Mouse (Mus musculus): ENCODE results near the gene Bmi1. TPM values are rescaled to one million over a fixed set of nuclear protein-coding genes. Genes with fewer than 3 reads are reported as not detected.

Gene Bmi1
- polyA plus RNA-seq, 1 experiment from 2014 or later = 29.0 TPM

GRCm38 (mm10) chr2:18697591-18698244 lies 20.9 kb downstream of the Bmi1 start:
- no peak overlapping the region for H3K27ac ChIP-seq
- no peak for ATAC-seq (replicated peaks; ENCODE audit: low FRiP score)
- peaks cover 17% of the 10 kb centered on the region for H3K4me1 ChIP-seq
- H3K9me3 ChIP-seq (replicated peaks) = no peaks in the 10 kb centered on the region
- no peaks in the 10 kb centered on the region for H3K36me3 ChIP-seq
- WGBS = 1% methylated on average over 4 of the region's 4 CpGs
- H3K27me3 ChIP-seq = peaks cover 80% of the 10 kb centered on the region
- H3K4me2 ChIP-seq = no peak overlapping the region
- no peak overlapping the region for H3K9ac ChIP-seq
- H3K4me3 ChIP-seq (replicated peaks) = no peak overlapping the region

GRCm38 (mm10) chr2:18698663-18699385 lies 22.0 kb downstream of the Bmi1 start:
- no peaks in the 10 kb centered on the region for H3K9me3 ChIP-seq (replicated peaks)
- no peak overlapping the region for H3K9ac ChIP-seq
- peak overlapping the region; percentile 41 for H3K4me2 ChIP-seq
- WGBS = 1% methylated on average over 56 of the region's 56 CpGs
- no peaks in the 10 kb centered on the region for H3K36me3 ChIP-seq
- H3K4me3 ChIP-seq (replicated peaks) = peak overlapping the region; percentile 22
- H3K4me1 ChIP-seq = peaks cover 17% of the 10 kb centered on the region
- no peak; the same call in 1 of the 2 replicates for ATAC-seq (replicated peaks; ENCODE audit: low FRiP score)
- peaks cover 76% of the 10 kb centered on the region for H3K27me3 ChIP-seq
- no peak overlapping the region for H3K27ac ChIP-seq

- H3K4me3 ChIP-seq (replicated peaks) = no peak overlapping the region
- H3K4me2 ChIP-seq = peak overlapping the region; percentile 41; the same call in 1 of the 2 replicates
- ATAC-seq (replicated peaks; ENCODE audit: low FRiP score) = no peak
- H3K9me3 ChIP-seq (replicated peaks) = no peaks in the 10 kb centered on the region
- peaks cover 15% of the 10 kb centered on the region for H3K4me1 ChIP-seq
- H3K36me3 ChIP-seq = no peaks in the 10 kb centered on the region
- no peak overlapping the region for H3K27ac ChIP-seq
- no peak overlapping the region for H3K9ac ChIP-seq
- under 1% methylated on average over 11 of the region's 11 CpGs for WGBS
- H3K27me3 ChIP-seq = peaks cover 81% of the 10 kb centered on the region
These were observed 22.7 kb downstream of the Bmi1 start for GRCm38 (mm10) chr2:18699401-18699990.

GRCm38 (mm10) chr2:18710356-18710755 lies 33.5 kb downstream of the Bmi1 start:
- no peaks in the 10 kb centered on the region for H3K9me3 ChIP-seq (replicated peaks)
- H3K27me3 ChIP-seq = peaks cover 10% of the 10 kb centered on the region
- no peak overlapping the region for H3K4me3 ChIP-seq (replicated peaks)
- no peak overlapping the region for H3K4me2 ChIP-seq
- H3K27ac ChIP-seq = no peak overlapping the region
- no peak for ATAC-seq (replicated peaks; ENCODE audit: low FRiP score)
- H3K4me1 ChIP-seq = no peaks in the 10 kb centered on the region
- WGBS = 68% methylated on average over 3 of the region's 3 CpGs
- H3K36me3 ChIP-seq = no peaks in the 10 kb centered on the region
- no peak overlapping the region for H3K9ac ChIP-seq

GRCm38 (mm10) chr2:18713071-18713470 lies 36.3 kb downstream of the Bmi1 start:
- Histone ChIP-seq H3K9ac (no peak overlapping the region), H3K4me2 (no peak overlapping the region), H3K27me3 (0 out of 2 replicates have a peak, but pooled peaks cover 2% of the 10 kb centered on the region), H3K4me3 (replicated peaks) (no peak overlapping the region), H3K27ac (no peak overlapping the region), H3K4me1 (no peaks in the 10 kb centered on the region), H3K9me3 (replicated peaks) (no peaks in the 10 kb centered on the region), H3K36me3 (no peaks in the 10 kb centered on the region)
- WGBS = 65% methylated on average over 2 of the region's 2 CpGs
- no peak for ATAC-seq (replicated peaks; ENCODE audit: low FRiP score)

- no peaks in the 10 kb centered on the region for H3K36me3 ChIP-seq
- H3K4me3 ChIP-seq (replicated peaks) = no peak overlapping the region
- H3K27ac ChIP-seq = no peak overlapping the region
- no peak for ATAC-seq (replicated peaks; ENCODE audit: low FRiP score)
- no peaks in the 10 kb centered on the region for H3K9me3 ChIP-seq (replicated peaks)
- 0 out of 2 replicates have a peak, but pooled peaks cover 2% of the 10 kb centered on the region for H3K27me3 ChIP-seq
- no peak overlapping the region for H3K9ac ChIP-seq
- 81% methylated on average over 3 of the region's 3 CpGs for WGBS
- no peaks in the 10 kb centered on the region for H3K4me1 ChIP-seq
- no peak overlapping the region for H3K4me2 ChIP-seq
These were observed 37.5 kb downstream of the Bmi1 start for GRCm38 (mm10) chr2:18714337-18714736.

GRCm38 (mm10) chr2:18718521-18718920 lies 41.7 kb downstream of the Bmi1 start:
- Histone ChIP-seq H3K9me3 (replicated peaks) (no peaks in the 10 kb centered on the region), H3K4me2 (no peak overlapping the region), H3K36me3 (no peaks in the 10 kb centered on the region), H3K9ac (no peak overlapping the region), H3K27me3 (no peaks in the 10 kb centered on the region), H3K4me3 (replicated peaks) (no peak overlapping the region), H3K4me1 (no peaks in the 10 kb centered on the region), H3K27ac (no peak overlapping the region)
- ATAC-seq (replicated peaks; ENCODE audit: low FRiP score) = no peak
- 82% methylated on average over 4 of the region's 4 CpGs for WGBS

GRCm38 (mm10) chr2:18722208-18722830 lies 45.5 kb downstream of the Bmi1 start:
- H3K27me3 ChIP-seq = no peaks in the 10 kb centered on the region
- 67% methylated on average over 3 of the region's 3 CpGs for WGBS
- H3K4me1 ChIP-seq = no peaks in the 10 kb centered on the region
- no peak overlapping the region for H3K9ac ChIP-seq
- H3K9me3 ChIP-seq (replicated peaks) = no peaks in the 10 kb centered on the region
- no peak overlapping the region for H3K4me3 ChIP-seq (replicated peaks)
- no peak for ATAC-seq (replicated peaks; ENCODE audit: low FRiP score)
- H3K36me3 ChIP-seq = no peaks in the 10 kb centered on the region
- H3K4me2 ChIP-seq = no peak overlapping the region
- no peak overlapping the region for H3K27ac ChIP-seq

- WGBS = 81% methylated on average over 1 of the region's 1 CpGs
- H3K9ac ChIP-seq = no peak overlapping the region
- H3K4me1 ChIP-seq = no peaks in the 10 kb centered on the region
- H3K27ac ChIP-seq = no peak overlapping the region
- no peak overlapping the region for H3K4me2 ChIP-seq
- no peak for ATAC-seq (replicated peaks; ENCODE audit: low FRiP score)
- no peaks in the 10 kb centered on the region for H3K9me3 ChIP-seq (replicated peaks)
- H3K4me3 ChIP-seq (replicated peaks) = no peak overlapping the region
- H3K36me3 ChIP-seq = no peaks in the 10 kb centered on the region
- no peaks in the 10 kb centered on the region for H3K27me3 ChIP-seq
These were observed 47.6 kb downstream of the Bmi1 start for GRCm38 (mm10) chr2:18724462-18724861.

GRCm38 (mm10) chr2:18725880-18726279 lies 49.1 kb downstream of the Bmi1 start:
- 83% methylated on average over 4 of the region's 4 CpGs for WGBS
- no peaks in the 10 kb centered on the region for H3K27me3 ChIP-seq
- no peak overlapping the region for H3K27ac ChIP-seq
- H3K9ac ChIP-seq = no peak overlapping the region
- H3K36me3 ChIP-seq = no peaks in the 10 kb centered on the region
- H3K4me2 ChIP-seq = no peak overlapping the region
- H3K4me3 ChIP-seq (replicated peaks) = no peak overlapping the region
- no peaks in the 10 kb centered on the region for H3K9me3 ChIP-seq (replicated peaks)
- ATAC-seq (replicated peaks; ENCODE audit: low FRiP score) = no peak
- no peaks in the 10 kb centered on the region for H3K4me1 ChIP-seq

GRCm38 (mm10) chr2:18731718-18732117 lies 54.9 kb downstream of the Bmi1 start:
- Histone ChIP-seq H3K36me3 (no peaks in the 10 kb centered on the region), H3K27ac (no peak overlapping the region), H3K27me3 (no peaks in the 10 kb centered on the region), H3K4me2 (no peak overlapping the region), H3K4me1 (no peaks in the 10 kb centered on the region), H3K4me3 (replicated peaks) (no peak overlapping the region), H3K9me3 (replicated peaks) (no peaks in the 10 kb centered on the region), H3K9ac (no peak overlapping the region)
- no peak for ATAC-seq (replicated peaks; ENCODE audit: low FRiP score)
- 18% methylated on average over 9 of the region's 9 CpGs for WGBS
